Mouse (Mus musculus) heart, embryonic 11.5 days (tissue): ENCODE results near the gene Cby1. TPM values are rescaled to one million over a fixed set of nuclear protein-coding genes. Genes with fewer than 3 reads are reported as not detected.

ENCODE experiments used
- ATAC-seq: fragments of 200-750 bp; cut with Nextera tagmentation; replicated peaks from 2 replicates; pipeline ENCODE4 v1.8.0; 2017; ENCODE audit warnings: moderate library complexity; ENCODE audit not compliant: insufficient number of reproducible peaks, low FRiP score, low TSS enrichment
- H3K27ac ChIP-seq: fragments of 300-500 bp; sonication (generic); 2 replicates; pipeline ENCODE4 v1.5.1; 2014; ENCODE audit warnings: mild to moderate bottlenecking, low read depth, low read length
- H3K27me3 ChIP-seq: fragments of 300-500 bp; sonication (generic); 2 replicates; pipeline ENCODE4 v1.6.1; 2014; ENCODE audit warnings: mild to moderate bottlenecking, low read length, mixed read lengths; ENCODE audit not compliant: control insufficient read depth, insufficient read depth
- H3K36me3 ChIP-seq: fragments of 300-500 bp; sonication (generic); 2 replicates; pipeline ENCODE4 v1.6.1; 2014; ENCODE audit warnings: mild to moderate bottlenecking, low read length, moderate library complexity, mixed read lengths; ENCODE audit not compliant: control insufficient read depth, insufficient read depth
- H3K4me1 ChIP-seq: fragments of 300-500 bp; sonication (generic); 2 replicates; pipeline ENCODE4 v1.6.1; 2014; ENCODE audit warnings: low read length; ENCODE audit not compliant: control insufficient read depth, insufficient read depth
- H3K4me2 ChIP-seq: fragments of 300-500 bp; sonication (generic); 2 replicates; pipeline ENCODE4 v1.6.1; 2014; ENCODE audit warnings: mild to moderate bottlenecking, moderate library complexity
- H3K4me3 ChIP-seq: fragments of 300-500 bp; sonication (generic); 2 replicates; pipeline ENCODE4 v1.5.1; 2014; ENCODE audit warnings: low read depth, low read length
- H3K9ac ChIP-seq: fragments of 300-500 bp; sonication (generic); 2 replicates; pipeline ENCODE4 v1.6.1; 2014; ENCODE audit warnings: mild to moderate bottlenecking, low read depth, low read length, moderate library complexity
- H3K9me3 ChIP-seq: fragments of 300-500 bp; sonication (generic); replicated peaks from 2 replicates; pipeline ENCODE4 v1.6.1; 2016; ENCODE audit warnings: low read length; ENCODE audit not compliant: control insufficient read depth
- WGBS: fragments of 180-500 bp; shearing (Covaris S2); extraction: QIAGEN DNeasy Blood & Tissue Kit; methylation state at CpG from one replicate; pipeline ENCODE4 v1.1.7; 2014; ENCODE audit not compliant: insufficient replicate concordance; 5-methylcytosine and 5-hydroxymethylcytosine counted together
- polyA plus RNA-seq: library from polyadenylated mRNA; unstranded; fragments of >200 nt; fragmentation: Nextera tagmentation; extraction: Ambion mirVana; gene quantifications from 2 replicates; pipeline ENCODE4 v1.2.1, GENCODE M21; 2014

The Cby1 gene
- polyA plus RNA-seq, 1 experiment from 2014 or later = 38.2 TPM

- whole genome bisulfite sequencing = 83% methylated on average over 6 of the region's 6 CpGs
- no peak overlapping the region for H3K9ac ChIP-seq
- 0 out of 2 replicates have a peak, but pooled peaks cover 19% of the 10 kb centered on the region for H3K4me1 ChIP-seq
- H3K36me3 ChIP-seq = 0 out of 2 replicates have a peak, but pooled peaks cover 3% of the 10 kb centered on the region
- no peak overlapping the region for H3K4me3 ChIP-seq
- no peak overlapping the region for H3K27ac ChIP-seq
- no peaks in the 10 kb centered on the region for H3K27me3 ChIP-seq
- H3K9me3 ChIP-seq = no peaks in the 10 kb centered on the region
- no peak overlapping the region for H3K4me2 ChIP-seq
- ATAC-seq = no peak
Measured at GRCm38 (mm10) chr15:79697011-79697410, 38.0 kb downstream of the Cby1 start.

- ATAC-seq = no peak
- WGBS = 73% methylated on average over 9 of the region's 9 CpGs
- H3K4me1 ChIP-seq = 0 out of 2 replicates have a peak, but pooled peaks cover 19% of the 10 kb centered on the region
- H3K9ac ChIP-seq = no peak overlapping the region
- H3K9me3 ChIP-seq = no peaks in the 10 kb centered on the region
- H3K4me3 ChIP-seq = no peak overlapping the region
- no peak overlapping the region for H3K4me2 ChIP-seq
- no peak overlapping the region for H3K27ac ChIP-seq
- 0 out of 2 replicates have a peak, but pooled peaks cover 3% of the 10 kb centered on the region for H3K36me3 ChIP-seq
- no peaks in the 10 kb centered on the region for H3K27me3 ChIP-seq
Measured at GRCm38 (mm10) chr15:79697558-79698187, 38.7 kb downstream of the Cby1 start.

GRCm38 (mm10) chr15:79706603-79707214, 47.7 kb downstream of the Cby1 start:
- WGBS = 82% methylated on average over 17 of the region's 17 CpGs
- Histone ChIP-seq H3K9ac (no peak overlapping the region), H3K4me3 (no peak overlapping the region), H3K4me1 (no peaks in the 10 kb centered on the region), H3K4me2 (no peak overlapping the region), H3K27ac (no peak overlapping the region), H3K27me3 (no peaks in the 10 kb centered on the region), H3K36me3 (peaks cover 10% of the 10 kb centered on the region), H3K9me3 (no peaks in the 10 kb centered on the region)
- ATAC-seq = no peak

GRCm38 (mm10) chr15:79708229-79708822, 49.3 kb downstream of the Cby1 start:
- 87% methylated on average over 5 of the region's 5 CpGs for WGBS

GRCm38 (mm10) chr15:79715646-79716045, 56.6 kb downstream of the Cby1 start:
- WGBS = 91% methylated on average over 7 of the region's 7 CpGs
- Histone ChIP-seq H3K27me3 (no peaks in the 10 kb centered on the region), H3K27ac (no peak overlapping the region), H3K4me1 (no peaks in the 10 kb centered on the region), H3K4me3 (no peak overlapping the region), H3K9ac (no peak overlapping the region), H3K4me2 (no peak overlapping the region), H3K9me3 (no peaks in the 10 kb centered on the region), H3K36me3 (peaks cover 47% of the 10 kb centered on the region)
- no peak for ATAC-seq

More at GRCm38 (mm10) chr15:79708229-79708822, 49.3 kb downstream of the Cby1 start:
- no peak overlapping the region for H3K27ac ChIP-seq
- no peaks in the 10 kb centered on the region for H3K4me1 ChIP-seq
- no peak overlapping the region for H3K4me2 ChIP-seq
- H3K9ac ChIP-seq = no peak overlapping the region
- H3K27me3 ChIP-seq = no peaks in the 10 kb centered on the region
- H3K4me3 ChIP-seq = no peak overlapping the region
- no peaks in the 10 kb centered on the region for H3K9me3 ChIP-seq
- H3K36me3 ChIP-seq = peaks cover 22% of the 10 kb centered on the region
- no peak for ATAC-seq

GRCm38 (mm10) chr15:79716710-79717109, 57.7 kb downstream of the Cby1 start:
- H3K27me3 ChIP-seq = no peaks in the 10 kb centered on the region
- peaks cover 44% of the 10 kb centered on the region for H3K36me3 ChIP-seq
- WGBS = 90% methylated on average over 6 of the region's 6 CpGs
- H3K4me3 ChIP-seq = no peak overlapping the region
- no peaks in the 10 kb centered on the region for H3K4me1 ChIP-seq
- no peak overlapping the region for H3K27ac ChIP-seq
- ATAC-seq = no peak
- no peaks in the 10 kb centered on the region for H3K9me3 ChIP-seq
- no peak overlapping the region for H3K4me2 ChIP-seq
- H3K9ac ChIP-seq = no peak overlapping the region

Other genes starting within 250 kb of the Cby1 start
- gene Csnk1e, start 203.6 kb upstream of the Cby1 start, polyA plus RNA-seq = 73.2 and 91.0 TPM in 2 replicates
- 0.20 TPM in 1 of 2 replicates, not detected in the other for gene Kcnj4, start 154.0 kb upstream of the Cby1 start, polyA plus RNA-seq
- gene Kdelr3, start 142.8 kb upstream of the Cby1 start, polyA plus RNA-seq = 33.4 and 33.5 TPM in 2 replicates
- gene Ddx17, start 112.5 kb upstream of the Cby1 start, polyA plus RNA-seq = 50.6 and 60.1 TPM in 2 replicates
- gene Dmc1, start 54.1 kb upstream of the Cby1 start, polyA plus RNA-seq = 1.4 and 1.5 TPM in 2 replicates
- gene Fam227a, start 243 bp upstream of the Cby1 start, polyA plus RNA-seq = 0.87 and 1.7 TPM in 2 replicates
- 260 and 273 TPM in 2 replicates for gene Tomm22, start 11.7 kb downstream of the Cby1 start, polyA plus RNA-seq
- 10.9 and 15.3 TPM in 2 replicates for gene Josd1, start 28.7 kb downstream of the Cby1 start, polyA plus RNA-seq
- 22.7 and 26.3 TPM in 2 replicates for gene Gtpbp1, start 31.6 kb downstream of the Cby1 start, polyA plus RNA-seq
- gene Sun2, start 83.3 kb downstream of the Cby1 start, polyA plus RNA-seq = 3.7 and 4.9 TPM in 2 replicates
- 37.3 TPM in 2 replicates for gene Dnal4, start 118.7 kb downstream of the Cby1 start, polyA plus RNA-seq
- 0.58 and 0.83 TPM in 2 replicates for gene Nptxr, start 145.6 kb downstream of the Cby1 start, polyA plus RNA-seq
- gene Npcd, start 175.0 kb downstream of the Cby1 start, polyA plus RNA-seq = 0.64 TPM in 1 of 2 replicates, not detected in the other
- 15.7 and 17.4 TPM in 2 replicates for gene Cbx6, start 175.5 kb downstream of the Cby1 start, polyA plus RNA-seq
- 9.5 and 12.0 TPM in 2 replicates for gene Apobec3, start 232.5 kb downstream of the Cby1 start, polyA plus RNA-seq